Mouse (Mus musculus) limb, embryonic 14.5 days (tissue): Measurements from ENCODE around the gene Arhgef3. TPM values are rescaled to one million over a fixed set of nuclear protein-coding genes. Genes with fewer than 3 reads are reported as not detected.

Experiments
- ATAC-seq: fragments of 200-750 bp; cut with Nextera tagmentation; 2 replicates; pipeline ENCODE4 v1.8.0; 2017; ENCODE audit warnings: low read depth, moderate number of reproducible peaks, moderate TSS enrichment; ENCODE audit not compliant: low FRiP score
- DNase-seq: peaks from one replicate; pipeline ENCODE4 v3.0.0-alpha.2; 2015; ENCODE audit warnings: low spot score
- H3K27ac ChIP-seq: fragments of 300-500 bp; sonication (generic); replicated peaks from 2 replicates; pipeline ENCODE4 v1.5.1; 2014; ENCODE audit warnings: low read depth, mild to moderate bottlenecking, low read length, moderate library complexity, mixed read lengths
- H3K27me3 ChIP-seq: fragments of 300-500 bp; sonication (generic); 2 replicates; pipeline ENCODE4 v1.6.1; 2014; ENCODE audit warnings: low read length, mixed read lengths; ENCODE audit not compliant: control insufficient read depth, insufficient read depth
- H3K36me3 ChIP-seq: fragments of 300-500 bp; sonication (generic); 2 replicates; pipeline ENCODE4 v1.6.1; 2014; ENCODE audit warnings: mild to moderate bottlenecking, low read length, moderate library complexity, mixed read lengths; ENCODE audit not compliant: control insufficient read depth, insufficient read depth
- H3K4me1 ChIP-seq: fragments of 300-500 bp; sonication (generic); 2 replicates; pipeline ENCODE4 v1.6.1; 2014; ENCODE audit warnings: antibody characterized with exemption, low read length, mixed read lengths; ENCODE audit not compliant: control insufficient read depth, insufficient read depth
- H3K4me2 ChIP-seq: fragments of 300-500 bp; sonication (generic); replicated peaks from 2 replicates; pipeline ENCODE4 v1.6.1; 2014; ENCODE audit warnings: low read depth, mild to moderate bottlenecking, low read length, moderate library complexity; ENCODE audit not compliant: severe bottlenecking
- H3K4me3 ChIP-seq: fragments of 300-500 bp; sonication (generic); replicated peaks from 2 replicates; pipeline ENCODE4 v1.5.1; 2014; ENCODE audit warnings: low read length
- H3K9ac ChIP-seq: fragments of 300-500 bp; sonication (generic); 2 replicates; pipeline ENCODE4 v1.6.1; 2014; ENCODE audit warnings: mild to moderate bottlenecking, low read depth, low read length, moderate library complexity; ENCODE audit not compliant: severe bottlenecking
- H3K9me3 ChIP-seq: fragments of 300-500 bp; sonication (generic); 2 replicates; pipeline ENCODE4 v1.6.1; 2016; ENCODE audit warnings: low read length; ENCODE audit not compliant: control insufficient read depth
- POLR2A ChIP-seq: fragments of 200-500 bp; IDR thresholded peaks from 2 replicates; pipeline ENCODE4 v1.8.0; 2012; ENCODE audit warnings: inconsistent platforms, mild to moderate bottlenecking, moderate library complexity, borderline replicate concordance; ENCODE audit not compliant: insufficient read depth, insufficient read length; ENCODE audit errors: extremely low read depth
- WGBS: fragments of 180-500 bp; shearing (Covaris S2); extraction: QIAGEN DNeasy Blood & Tissue Kit; methylation state at CpG from one replicate; pipeline ENCODE4 v1.1.7; 2014; 5-methylcytosine and 5-hydroxymethylcytosine counted together
- polyA plus RNA-seq, 2 experiments: library from polyadenylated mRNA; depleted of rRNA in 1 of 2; stranded (reverse) in 1 of 2; unstranded in 1 of 2; fragments of >200 nt; fragmentation: Nextera tagmentation in 1 of 2; extraction: Ambion mirVana in 1 of 2; gene quantifications; 2 replicates each; pipeline versions ENCODE4 v1.2.1 to v1.2.3; 2012 to 2014

The Arhgef3 gene
- polyA plus RNA-seq, 2 experiments, result 14.3 to 22.5 TPM

GRCm38 (mm10) chr14:27373498-27373897, 258.8 kb downstream of the Arhgef3 start:
- TF ChIP-seq POLR2A, result no peak
- DNase-seq, result no peak

GRCm38 (mm10) chr14:27376115-27376648, 261.5 kb downstream of the Arhgef3 start:
- H3K9ac ChIP-seq, result no peak overlapping the region
- H3K4me3 ChIP-seq, result no peak overlapping the region

More at GRCm38 (mm10) chr14:27373498-27373897, 258.8 kb downstream of the Arhgef3 start:
- Histone ChIP-seq H3K4me2 (no peak overlapping the region), H3K4me1 (peaks cover 14% of the 10 kb centered on the region), H3K27ac (no peak overlapping the region), H3K27me3 (no peaks in the 10 kb centered on the region), H3K9ac (no peak overlapping the region), H3K4me3 (no peak overlapping the region), H3K36me3 (no peaks in the 10 kb centered on the region), H3K9me3 (no peaks in the 10 kb centered on the region)
- ATAC-seq, result no peak
- WGBS, result 64% methylated on average over 5 of the region's 5 CpGs

GRCm38 (mm10) chr14:27378669-27379068, 264.0 kb downstream of the Arhgef3 start:
- no peak for TF ChIP-seq POLR2A
- H3K4me1 ChIP-seq, result peaks cover 4% of the 10 kb centered on the region; the same call in 1 of the 2 replicates
- no peaks in the 10 kb centered on the region for H3K9me3 ChIP-seq
- H3K4me3 ChIP-seq, result no peak overlapping the region
- H3K27ac ChIP-seq, result no peak overlapping the region
- no peak for ATAC-seq
- H3K27me3 ChIP-seq, result no peaks in the 10 kb centered on the region
- WGBS, result 94% methylated on average over 7 of the region's 7 CpGs
- no peak overlapping the region for H3K4me2 ChIP-seq
- DNase-seq, result no peak
- H3K36me3 ChIP-seq, result no peaks in the 10 kb centered on the region
- H3K9ac ChIP-seq, result no peak overlapping the region

More at GRCm38 (mm10) chr14:27376115-27376648, 261.5 kb downstream of the Arhgef3 start:
- DNase-seq (no peak), ATAC-seq (no peak)
- no peak for TF ChIP-seq POLR2A
- Histone ChIP-seq H3K27ac (peak overlapping the region; percentile 39; the same call in 1 of the 2 replicates), H3K36me3 (no peaks in the 10 kb centered on the region), H3K27me3 (no peaks in the 10 kb centered on the region), H3K4me1 (peaks cover 11% of the 10 kb centered on the region), H3K4me2 (no peak overlapping the region), H3K9me3 (no peaks in the 10 kb centered on the region)
- WGBS, result 49% methylated on average over 5 of the region's 5 CpGs

GRCm38 (mm10) chr14:27379404-27379803, 264.7 kb downstream of the Arhgef3 start:
- ATAC-seq, result no peak
- H3K4me1 ChIP-seq, result peaks cover 4% of the 10 kb centered on the region; the same call in 1 of the 2 replicates
- 84% methylated on average over 12 of the region's 12 CpGs for WGBS

GRCm38 (mm10) chr14:27381459-27381858, 266.8 kb downstream of the Arhgef3 start:
- peaks cover 16% of the 10 kb centered on the region for H3K36me3 ChIP-seq
- no peak for ATAC-seq
- no peak overlapping the region for H3K4me3 ChIP-seq
- no peak for DNase-seq
- H3K27ac ChIP-seq, result no peak overlapping the region
- 81% methylated on average over 7 of the region's 7 CpGs for WGBS
- TF ChIP-seq POLR2A, result no peak
- H3K27me3 ChIP-seq, result no peaks in the 10 kb centered on the region
- H3K4me1 ChIP-seq, result no peaks in the 10 kb centered on the region; the same call in 1 of the 2 replicates
- H3K9me3 ChIP-seq, result no peaks in the 10 kb centered on the region
- no peak overlapping the region for H3K9ac ChIP-seq
- H3K4me2 ChIP-seq, result no peak overlapping the region

More at GRCm38 (mm10) chr14:27379404-27379803, 264.7 kb downstream of the Arhgef3 start:
- no peaks in the 10 kb centered on the region for H3K9me3 ChIP-seq
- no peak overlapping the region for H3K27ac ChIP-seq
- H3K4me3 ChIP-seq, result no peak overlapping the region
- H3K9ac ChIP-seq, result no peak overlapping the region
- no peaks in the 10 kb centered on the region for H3K27me3 ChIP-seq
- TF ChIP-seq POLR2A, result no peak
- peaks cover 4% of the 10 kb centered on the region for H3K36me3 ChIP-seq
- DNase-seq, result no peak
- no peak overlapping the region for H3K4me2 ChIP-seq
